Comparison of ENCODE assay signal across 8 mouse cellular contexts in genomic region chr19:7264088-7264765, GRCm38 (mm10). TPM values are rescaled to one million over a fixed set of nuclear protein-coding genes. Genes with fewer than 3 reads are reported as not detected.
DNase-seq lines count a peak whose midpoint lies in the region; ATAC-seq and TF ChIP-seq lines count a peak whose summit lies in the region.

No protein-coding gene starts in this region.

- whole genome bisulfite sequencing in midbrain, embryonic 10.5 days, result 20% methylated on average over 9 of the region's 9 CpGs
- 20% methylated on average over 9 of the region's 9 CpGs for WGBS in midbrain, embryonic 16.5 days
- whole genome bisulfite sequencing in hindbrain, embryonic 15.5 days, result 18% methylated on average over 9 of the region's 9 CpGs
- WGBS in limb, embryonic 11.5 days, result 22% methylated on average over 9 of the region's 9 CpGs
- WGBS in stomach, embryonic 14.5 days, result 13% methylated on average over 9 of the region's 9 CpGs

- DNase-seq in midbrain, embryonic 10.5 days (ENCODE audit: low spot score), result peak; percentile 83
- peak; percentile 82 to 85 for DNase-seq in cerebellum, postnatal 36 days
- peak; percentile 89 for DNase-seq in gastrocnemius, adult 2 months
- peak; percentile 93 for DNase-seq in limb, embryonic 11.5 days (ENCODE audit: low spot score)

- peaks cover 5% of the 10 kb centered on the region; the same call in 1 of the 2 replicates for H3K9me3 ChIP-seq in midbrain, embryonic 10.5 days (replicated peaks)
- H3K9me3 ChIP-seq in midbrain, embryonic 16.5 days (replicated peaks; ENCODE audit: control insufficient read depth, low read length, poor library complexity, severe bottlenecking), result no peaks in the 10 kb centered on the region
- no peaks in the 10 kb centered on the region for H3K9me3 ChIP-seq in hindbrain, embryonic 15.5 days
- H3K9me3 ChIP-seq in limb, embryonic 11.5 days (ENCODE audit: control insufficient read depth, low read length), result no peaks in the 10 kb centered on the region
- H3K9me3 ChIP-seq in stomach, embryonic 14.5 days (ENCODE audit: control insufficient read depth, low read depth, low read length), result no peaks in the 10 kb centered on the region; the same call in 1 of the 2 replicates

- intact Hi-C loops in gastrocnemius, adult 2 months (cut with DNase I), result loop anchor here (2.0 kb wide), 1 partner anchor 81 kb away; no protein-coding TSS in a partner anchor

- no peaks in the 10 kb centered on the region for H3K36me3 ChIP-seq in midbrain, embryonic 10.5 days
- H3K36me3 ChIP-seq in midbrain, embryonic 16.5 days (ENCODE audit: control insufficient read depth, insufficient read depth, low read length), result no peaks in the 10 kb centered on the region
- no peaks in the 10 kb centered on the region for H3K36me3 ChIP-seq in hindbrain, embryonic 15.5 days
- H3K36me3 ChIP-seq in limb, embryonic 11.5 days (ENCODE audit: control insufficient read depth, insufficient read depth, low read length), result no peaks in the 10 kb centered on the region
- H3K36me3 ChIP-seq in stomach, embryonic 14.5 days (ENCODE audit: control insufficient read depth, insufficient read depth, low read length), result no peaks in the 10 kb centered on the region

- no peak for ATAC-seq in midbrain, embryonic 16.5 days
- no peak for ATAC-seq in hindbrain, embryonic 15.5 days (ENCODE audit: low FRiP score, low read depth)
- no peak for ATAC-seq in limb, embryonic 11.5 days (ENCODE audit: insufficient number of reproducible peaks, low FRiP score, low TSS enrichment, low read depth)
- ATAC-seq in monocyte, adult 5-6 weeks (replicated peaks; ENCODE audit: insufficient number of reproducible peaks, low FRiP score, low TSS enrichment, poor library complexity, severe bottlenecking), result 0 out of 2 replicates have a peak, but pooled peaks have one; percentile 38
- ATAC-seq in stomach, embryonic 14.5 days (ENCODE audit: insufficient number of reproducible peaks, insufficient read depth, low FRiP score, low read depth), result no peak; the same call in 1 of the 2 replicates

- no peak overlapping the region for H3K4me2 ChIP-seq in midbrain, embryonic 16.5 days (ENCODE audit: low read length)
- no peak overlapping the region for H3K4me2 ChIP-seq in hindbrain, embryonic 15.5 days
- H3K4me2 ChIP-seq in limb, embryonic 11.5 days (ENCODE audit: low read depth, severe bottlenecking), result no peak overlapping the region
- no peak overlapping the region for H3K4me2 ChIP-seq in stomach, embryonic 14.5 days (replicated peaks; ENCODE audit: low read depth, low read length)

- H3K4me1 ChIP-seq in midbrain, embryonic 10.5 days, result peaks cover 52% of the 10 kb centered on the region
- peaks cover 27% of the 10 kb centered on the region for H3K4me1 ChIP-seq in midbrain, embryonic 16.5 days (ENCODE audit: control insufficient read depth, insufficient read depth, low read length)
- H3K4me1 ChIP-seq in hindbrain, embryonic 15.5 days (replicated peaks), result peaks cover 43% of the 10 kb centered on the region
- peaks cover 39% of the 10 kb centered on the region for H3K4me1 ChIP-seq in limb, embryonic 11.5 days (ENCODE audit: control insufficient read depth, insufficient read depth, low read length)
- peaks cover 39% of the 10 kb centered on the region for H3K4me1 ChIP-seq in stomach, embryonic 14.5 days (ENCODE audit: control insufficient read depth, insufficient read depth, low read length)

- no peak overlapping the region for H3K9ac ChIP-seq in midbrain, embryonic 16.5 days (ENCODE audit: low read depth, low read length)
- no peak overlapping the region for H3K9ac ChIP-seq in hindbrain, embryonic 15.5 days
- H3K9ac ChIP-seq in limb, embryonic 11.5 days (ENCODE audit: low read length), result no peak overlapping the region; the same call in 1 of the 2 replicates
- no peak overlapping the region for H3K9ac ChIP-seq in stomach, embryonic 14.5 days (replicated peaks; ENCODE audit: low read depth, low read length)

- H3K4me3 ChIP-seq in midbrain, embryonic 10.5 days, result peak overlapping the region; percentile 98
- H3K4me3 ChIP-seq in midbrain, embryonic 16.5 days (ENCODE audit: low read depth, low read length), result no peak overlapping the region
- H3K4me3 ChIP-seq in gastrocnemius, adult 2 months, result peak overlapping the region; percentile 7; the same call in 1 of the 2 replicates
- no peak overlapping the region for H3K4me3 ChIP-seq in hindbrain, embryonic 15.5 days
- H3K4me3 ChIP-seq in limb, embryonic 11.5 days (ENCODE audit: low read depth, low read length), result no peak overlapping the region
- H3K4me3 ChIP-seq in stomach, embryonic 14.5 days (ENCODE audit: low read depth, low read length), result no peak overlapping the region

- no peaks in the 10 kb centered on the region for H3K27me3 ChIP-seq in midbrain, embryonic 10.5 days (ENCODE audit: low read depth, poor library complexity, severe bottlenecking)
- no peaks in the 10 kb centered on the region for H3K27me3 ChIP-seq in midbrain, embryonic 16.5 days (ENCODE audit: control insufficient read depth, insufficient read depth, low read depth, low read length)
- H3K27me3 ChIP-seq in hindbrain, embryonic 15.5 days, result no peaks in the 10 kb centered on the region
- no peaks in the 10 kb centered on the region for H3K27me3 ChIP-seq in limb, embryonic 11.5 days (ENCODE audit: control insufficient read depth, insufficient read depth, low read length)
- no peaks in the 10 kb centered on the region for H3K27me3 ChIP-seq in stomach, embryonic 14.5 days (ENCODE audit: control insufficient read depth, insufficient read depth, low read length)

- TF ChIP-seq CTCF in gastrocnemius, adult 2 months (IDR thresholded peaks at IDR 0.05), result peak; percentile 98

- peak overlapping the region; percentile 100 for H3K27ac ChIP-seq in midbrain, embryonic 10.5 days (replicated peaks)
- no peak overlapping the region for H3K27ac ChIP-seq in midbrain, embryonic 16.5 days (ENCODE audit: low read length)
- H3K27ac ChIP-seq in gastrocnemius, adult 2 months, result no peak overlapping the region
- peak overlapping the region; percentile 93 for H3K27ac ChIP-seq in hindbrain, embryonic 15.5 days (replicated peaks)
- peak overlapping the region; percentile 0; the same call in 1 of the 2 replicates for H3K27ac ChIP-seq in limb, embryonic 11.5 days (replicated peaks; ENCODE audit: low read depth, low read length)
- peak overlapping the region; percentile 94; the same call in 1 of the 2 replicates for H3K27ac ChIP-seq in stomach, embryonic 14.5 days (ENCODE audit: low read length)

RNA-seq across cellular contexts. Expression of gene Rcor2, which starts 2.9 kb away (rescaled TPM):
- polyA plus RNA-seq in midbrain, embryonic 10.5 days (2016; fragmentation: Nextera tagmentation; extraction: Ambion mirVana), result 62.2 and 73.1 TPM in 2 replicates
- polyA plus RNA-seq in midbrain, embryonic 16.5 days (2015; fragmentation: Nextera tagmentation; extraction: Ambion mirVana), result 17.9 and 20.1 TPM in 2 replicates
- 1 to 10 TPM; 1.6 to 2.0 TPM for total RNA-seq in gastrocnemius, adult 2 months (2021)
- polyA plus RNA-seq in hindbrain, embryonic 15.5 days (2015; fragmentation: Nextera tagmentation; extraction: Ambion mirVana), result 24.0 and 32.1 TPM in 2 replicates
- 22.6 and 30.0 TPM in 2 replicates for polyA plus RNA-seq in limb, embryonic 11.5 days (2014; fragmentation: Nextera tagmentation; extraction: Ambion mirVana)
- total RNA-seq in monocyte, adult 5-6 weeks (2017), result not detected in 3 replicates
- polyA plus RNA-seq in stomach, embryonic 14.5 days (2014; fragmentation: Nextera tagmentation; extraction: Ambion mirVana), result 8.4 and 10.2 TPM in 2 replicates

RNA-seq across cellular contexts. Expression of gene Naa40, which starts 23.2 kb away (rescaled TPM):
- polyA plus RNA-seq in midbrain, embryonic 10.5 days (2016; fragmentation: Nextera tagmentation; extraction: Ambion mirVana), result 105 and 107 TPM in 2 replicates
- polyA plus RNA-seq in midbrain, embryonic 16.5 days (2015; fragmentation: Nextera tagmentation; extraction: Ambion mirVana), result 68.1 and 69.6 TPM in 2 replicates
- total RNA-seq in gastrocnemius, adult 2 months (2021), result 10 to 100 TPM in 1 of 2 experiments, 1 to 10 TPM in 1; 10.0 to 12.7 TPM
- polyA plus RNA-seq in hindbrain, embryonic 15.5 days (2015; fragmentation: Nextera tagmentation; extraction: Ambion mirVana), result 62.2 and 66.2 TPM in 2 replicates
- 83.9 and 85.1 TPM in 2 replicates for polyA plus RNA-seq in limb, embryonic 11.5 days (2014; fragmentation: Nextera tagmentation; extraction: Ambion mirVana)
- 14.9 to 17.6 TPM (median 17.5 TPM) in 3 replicates for total RNA-seq in monocyte, adult 5-6 weeks (2017)
- 59.4 and 59.6 TPM in 2 replicates for polyA plus RNA-seq in stomach, embryonic 14.5 days (2014; fragmentation: Nextera tagmentation; extraction: Ambion mirVana)

RNA-seq across cellular contexts. Expression of gene Cox8a, which starts 46.8 kb away (rescaled TPM):
- polyA plus RNA-seq in midbrain, embryonic 10.5 days (2016; fragmentation: Nextera tagmentation; extraction: Ambion mirVana), result 895 and 900 TPM in 2 replicates
- 837 and 884 TPM in 2 replicates for polyA plus RNA-seq in midbrain, embryonic 16.5 days (2015; fragmentation: Nextera tagmentation; extraction: Ambion mirVana)
- 100 to 1,000 TPM in 1 of 2 experiments, 10 to 100 TPM in 1; 72.4 to 113 TPM for total RNA-seq in gastrocnemius, adult 2 months (2021)
- polyA plus RNA-seq in hindbrain, embryonic 15.5 days (2015; fragmentation: Nextera tagmentation; extraction: Ambion mirVana), result 1,050 and 1,125 TPM in 2 replicates
- polyA plus RNA-seq in limb, embryonic 11.5 days (2014; fragmentation: Nextera tagmentation; extraction: Ambion mirVana), result 807 and 830 TPM in 2 replicates
- 236 to 274 TPM (median 246 TPM) in 3 replicates for total RNA-seq in monocyte, adult 5-6 weeks (2017)
- 1,044 and 1,144 TPM in 2 replicates for polyA plus RNA-seq in stomach, embryonic 14.5 days (2014; fragmentation: Nextera tagmentation; extraction: Ambion mirVana)

RNA-seq across cellular contexts. Expression of gene Otub1, which starts 58.1 kb away (rescaled TPM):
- 274 and 293 TPM in 2 replicates for polyA plus RNA-seq in midbrain, embryonic 10.5 days (2016; fragmentation: Nextera tagmentation; extraction: Ambion mirVana)
- 235 and 240 TPM in 2 replicates for polyA plus RNA-seq in midbrain, embryonic 16.5 days (2015; fragmentation: Nextera tagmentation; extraction: Ambion mirVana)
- total RNA-seq in gastrocnemius, adult 2 months (2021), result 10 to 100 TPM; 45.0 to 50.3 TPM
- 233 and 239 TPM in 2 replicates for polyA plus RNA-seq in hindbrain, embryonic 15.5 days (2015; fragmentation: Nextera tagmentation; extraction: Ambion mirVana)
- 247 and 260 TPM in 2 replicates for polyA plus RNA-seq in limb, embryonic 11.5 days (2014; fragmentation: Nextera tagmentation; extraction: Ambion mirVana)
- 71.4 to 75.8 TPM (median 73.8 TPM) in 3 replicates for total RNA-seq in monocyte, adult 5-6 weeks (2017)
- 222 and 238 TPM in 2 replicates for polyA plus RNA-seq in stomach, embryonic 14.5 days (2014; fragmentation: Nextera tagmentation; extraction: Ambion mirVana)

Comparison
In these comparisons a context has a peak if more than half of its experiments do, and no peak if none do; other contexts are left out.
1. H3K27ac ChIP-seq: peak in midbrain, embryonic 10.5 days (single experiment), hindbrain, embryonic 15.5 days (single experiment), limb, embryonic 11.5 days (single experiment) and stomach, embryonic 14.5 days (single experiment); none in midbrain, embryonic 16.5 days (single experiment) and gastrocnemius, adult 2 months (single experiment).
2. H3K4me3 ChIP-seq: peak in midbrain, embryonic 10.5 days (single experiment) and gastrocnemius, adult 2 months (single experiment); none in midbrain, embryonic 16.5 days (single experiment), hindbrain, embryonic 15.5 days (single experiment), limb, embryonic 11.5 days (single experiment) and stomach, embryonic 14.5 days (single experiment).
3. Peak in every context shown above with its lines, with median percentiles within 50 percentile points of each other: DNase-seq.